Mouse (Mus musculus): ENCODE results near the gene Gm21409.
"Not testable (repeated sequence)": the region's sequence is repeated elsewhere in the genome, so short reads cannot be mapped to it uniquely, and the experiment has no call there.

Gene Gm21409

GRCm38 (mm10) chrY:84746385-84746784, at the start of gene Gm21409:
Gm21409 (plus strand) TSS chrY:84746685.
- not testable (repeated sequence) for DNase-seq (ENCODE audit: low spot score in 2 of 2)
